In the genomic region with DNA sequence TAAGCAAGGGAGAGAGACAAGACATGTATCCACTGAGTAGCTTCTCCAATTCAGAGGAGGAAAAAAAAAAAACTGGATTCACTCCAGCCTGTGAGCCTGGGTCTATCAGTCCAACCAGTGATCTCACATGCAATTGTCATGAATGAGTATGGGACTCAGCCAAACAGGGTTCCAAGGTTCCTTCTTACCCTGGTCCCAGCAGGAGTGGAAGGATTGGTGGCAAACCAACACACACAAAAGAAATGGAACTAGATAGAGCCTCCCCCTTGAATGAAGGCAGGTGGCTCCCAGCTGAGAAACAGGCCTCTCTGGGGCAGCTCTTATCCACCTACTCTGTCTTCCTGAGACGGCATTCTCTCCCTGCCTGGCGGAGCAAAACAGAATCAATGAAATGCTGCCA, we compare ENCODE assay signal across 12 mouse cellular contexts. TPM values are rescaled to one million over a fixed set of nuclear protein-coding genes. Genes with fewer than 3 reads are reported as not detected.
A peak's percentile ranks its signal among the peaks of the same experiment; 100 is the strongest.
DNase-seq lines count a peak whose midpoint lies in the region; ATAC-seq and TF ChIP-seq lines count a peak whose summit lies in the region.
"Had no signal": no experiment of that assay in that cellular context is flagged by ENCODE, and none has a peak within 500 bp of the region (broad histone marks: within the 10 kb centered on the region; RNA-seq: fewer than 3 reads in every experiment).

No protein-coding gene starts in this region.

- no peak for TF ChIP-seq POLR2A in heart, adult 2 months (IDR thresholded peaks at IDR 0.05; ENCODE audit: insufficient read depth, low read depth, low read length)

- 11% methylated on average over 2 of the region's 2 CpGs for WGBS in heart, embryonic 12.5 days
- 68% methylated on average over 2 of the region's 2 CpGs for WGBS in heart, adult 2 months
- WGBS in forebrain, postnatal 0 days = 24% methylated on average over 2 of the region's 2 CpGs
- 32% methylated on average over 2 of the region's 2 CpGs for WGBS in midbrain, embryonic 10.5 days

- TF ChIP-seq CTCF in heart, adult 2 months (IDR thresholded peaks at IDR 0.05) = no peak
- no peak for TF ChIP-seq CTCF in forebrain, postnatal 0 days (IDR thresholded peaks at IDR 0.05; ENCODE audit: low read depth)

- ATAC-seq in heart, embryonic 12.5 days (ENCODE audit: insufficient number of reproducible peaks, low FRiP score) = no peak
- ATAC-seq in forebrain, postnatal 0 days = no peak
- ATAC-seq: liver, postnatal 0 days had no signal

- DNase-seq in heart, adult 2 months = no peak
- peak; percentile 49 for DNase-seq in ZHBTc4 (ENCODE audit: low read depth, low spot score)
- DNase-seq in forebrain, postnatal 0 days = peak; percentile 51
- no peak for DNase-seq in midbrain, embryonic 10.5 days (ENCODE audit: low spot score)
- no peak for DNase-seq in cerebellum, postnatal 4 days (ENCODE audit: low spot score in 2 of 2)
- DNase-seq in ovary, postnatal 14 days (ENCODE audit: low spot score) = no peak
- no peak for DNase-seq in adrenal gland, adult 2 months
- DNase-seq: adrenal gland, postnatal 14 days; kidney, postnatal 36 days; liver, postnatal 0 days had no signal

- no peaks in the 10 kb centered on the region for H3K79me2 ChIP-seq in heart, adult 2 months (replicated peaks; ENCODE audit: control insufficient read depth, insufficient read depth, low read length)

- H3K27me3 ChIP-seq in heart, embryonic 12.5 days (replicated peaks) = no peaks in the 10 kb centered on the region
- H3K27me3 ChIP-seq in heart, adult 2 months (ENCODE audit: control insufficient read depth, insufficient read depth, low read length) = no peaks in the 10 kb centered on the region
- H3K27me3 ChIP-seq in forebrain, postnatal 0 days (ENCODE audit: insufficient read depth, low read length) = no peaks in the 10 kb centered on the region
- H3K27me3 ChIP-seq in midbrain, embryonic 10.5 days (ENCODE audit: low read depth, poor library complexity, severe bottlenecking) = no peaks in the 10 kb centered on the region

- H3K4me1 ChIP-seq in heart, embryonic 12.5 days (replicated peaks) = peaks cover 85% of the 10 kb centered on the region
- peaks cover 21% of the 10 kb centered on the region for H3K4me1 ChIP-seq in heart, adult 2 months (ENCODE audit: control insufficient read depth, insufficient read depth, low read length)
- H3K4me1 ChIP-seq in forebrain, postnatal 0 days (ENCODE audit: insufficient read depth) = peaks cover 40% of the 10 kb centered on the region
- H3K4me1 ChIP-seq in midbrain, embryonic 10.5 days = peaks cover 85% of the 10 kb centered on the region

- peak overlapping the region; percentile 84 for H3K27ac ChIP-seq in heart, embryonic 12.5 days (ENCODE audit: poor library complexity, severe bottlenecking)
- H3K27ac ChIP-seq in heart, adult 2 months = no peak overlapping the region; the same call in none of the 2 replicates
- H3K27ac ChIP-seq in forebrain, postnatal 0 days (ENCODE audit: low read depth, low read length) = peak overlapping the region; percentile 62
- H3K27ac ChIP-seq in midbrain, embryonic 10.5 days (replicated peaks) = peak overlapping the region; percentile 46

- no peak overlapping the region for H3K4me2 ChIP-seq in heart, embryonic 12.5 days
- H3K4me2 ChIP-seq in forebrain, postnatal 0 days (ENCODE audit: low read depth) = 0 out of 2 replicates have a peak overlapping the region, but pooled peaks have one; percentile 3

- no peaks in the 10 kb centered on the region for H3K9me3 ChIP-seq in heart, embryonic 12.5 days (replicated peaks)
- H3K9me3 ChIP-seq in forebrain, postnatal 0 days (ENCODE audit: low read length) = no peaks in the 10 kb centered on the region
- H3K9me3 ChIP-seq in midbrain, embryonic 10.5 days (replicated peaks) = no peaks in the 10 kb centered on the region

- no peak overlapping the region for H3K9ac ChIP-seq in heart, embryonic 12.5 days
- no peak overlapping the region for H3K9ac ChIP-seq in heart, adult 2 months (ENCODE audit: low read depth, low read length)
- H3K9ac ChIP-seq in forebrain, postnatal 0 days = no peak overlapping the region
- H3K9ac ChIP-seq: liver, postnatal 0 days had no signal

- no peak for TF ChIP-seq EP300 in heart, adult 2 months (IDR thresholded peaks at IDR 0.05; ENCODE audit: insufficient read depth, low read depth, low read length)

- H3K36me3 ChIP-seq in heart, embryonic 12.5 days = 0 out of 2 replicates have a peak, but pooled peaks cover 6% of the 10 kb centered on the region
- peaks cover 4% of the 10 kb centered on the region; the same call in 1 of the 2 replicates for H3K36me3 ChIP-seq in heart, adult 2 months (ENCODE audit: control insufficient read depth, insufficient read depth, low read length)
- no peaks in the 10 kb centered on the region for H3K36me3 ChIP-seq in forebrain, postnatal 0 days (ENCODE audit: insufficient read depth)
- peaks cover 29% of the 10 kb centered on the region for H3K36me3 ChIP-seq in midbrain, embryonic 10.5 days

- intact Hi-C loops in heart, adult 2 months (cut with DNase I) = no loop called here

- H3K4me3 ChIP-seq in heart, embryonic 12.5 days = no peak overlapping the region
- no peak overlapping the region for H3K4me3 ChIP-seq in heart, adult 2 months
- no peak overlapping the region for H3K4me3 ChIP-seq in forebrain, postnatal 0 days (ENCODE audit: low read depth, low read length)
- H3K4me3 ChIP-seq in midbrain, embryonic 10.5 days = no peak overlapping the region
- H3K4me3 ChIP-seq: erythroblast, embryonic 14.5 days had no signal

RNA-seq across cellular contexts. Expression of a gene that starts 21.5 kb away (rescaled TPM):
- polyA plus RNA-seq in heart, embryonic 12.5 days (2016; fragmentation: Nextera tagmentation; extraction: Ambion mirVana) = 19.6 and 20.1 TPM in 2 replicates
- total RNA-seq in heart, adult 2 months (2021) = 1 to 10 TPM; 6.2 to 7.5 TPM
- 6.0 and 9.1 TPM in 2 replicates for polyA plus RNA-seq in heart, adult 2 months (2012; rRNA removed)
- 4.7 and 6.9 TPM in 2 replicates for total RNA-seq in forebrain, postnatal 0 days (2014; rRNA removed)
- 1.1 and 2.2 TPM in 2 replicates for polyA plus RNA-seq in forebrain, postnatal 0 days (2015; fragmentation: Nextera tagmentation; extraction: Ambion mirVana)
- 11.2 and 11.6 TPM in 2 replicates for polyA plus RNA-seq in midbrain, embryonic 10.5 days (2016; fragmentation: Nextera tagmentation; extraction: Ambion mirVana)
- 10 to 100 TPM; 12.5 to 22.0 TPM for total RNA-seq in adrenal gland, adult 2 months (2021)
- polyA plus RNA-seq in adrenal gland, adult 2 months (2012; rRNA removed) = 9.9 and 11.2 TPM in 2 replicates
- polyA plus RNA-seq: erythroblast, embryonic 14.5 days had no signal

Comparison
In these comparisons a context has a peak if more than half of its experiments do, and no peak if none do; other contexts are left out.
1. DNase-seq: peak in ZHBTc4 (single experiment) and forebrain, postnatal 0 days (single experiment); none in heart, adult 2 months (0 of 2), midbrain, embryonic 10.5 days (single experiment), cerebellum, postnatal 4 days (0 of 2), ovary, postnatal 14 days (single experiment) and adrenal gland, adult 2 months (single experiment).